Mouse (Mus musculus): ENCODE data around the gene Smchd1. TPM values are rescaled to one million over a fixed set of nuclear protein-coding genes. Genes with fewer than 3 reads are reported as not detected.

Gene Smchd1
- 220 to 260 TPM (median 238 TPM) in 4 replicates for total RNA-seq (2023)

DNA sequence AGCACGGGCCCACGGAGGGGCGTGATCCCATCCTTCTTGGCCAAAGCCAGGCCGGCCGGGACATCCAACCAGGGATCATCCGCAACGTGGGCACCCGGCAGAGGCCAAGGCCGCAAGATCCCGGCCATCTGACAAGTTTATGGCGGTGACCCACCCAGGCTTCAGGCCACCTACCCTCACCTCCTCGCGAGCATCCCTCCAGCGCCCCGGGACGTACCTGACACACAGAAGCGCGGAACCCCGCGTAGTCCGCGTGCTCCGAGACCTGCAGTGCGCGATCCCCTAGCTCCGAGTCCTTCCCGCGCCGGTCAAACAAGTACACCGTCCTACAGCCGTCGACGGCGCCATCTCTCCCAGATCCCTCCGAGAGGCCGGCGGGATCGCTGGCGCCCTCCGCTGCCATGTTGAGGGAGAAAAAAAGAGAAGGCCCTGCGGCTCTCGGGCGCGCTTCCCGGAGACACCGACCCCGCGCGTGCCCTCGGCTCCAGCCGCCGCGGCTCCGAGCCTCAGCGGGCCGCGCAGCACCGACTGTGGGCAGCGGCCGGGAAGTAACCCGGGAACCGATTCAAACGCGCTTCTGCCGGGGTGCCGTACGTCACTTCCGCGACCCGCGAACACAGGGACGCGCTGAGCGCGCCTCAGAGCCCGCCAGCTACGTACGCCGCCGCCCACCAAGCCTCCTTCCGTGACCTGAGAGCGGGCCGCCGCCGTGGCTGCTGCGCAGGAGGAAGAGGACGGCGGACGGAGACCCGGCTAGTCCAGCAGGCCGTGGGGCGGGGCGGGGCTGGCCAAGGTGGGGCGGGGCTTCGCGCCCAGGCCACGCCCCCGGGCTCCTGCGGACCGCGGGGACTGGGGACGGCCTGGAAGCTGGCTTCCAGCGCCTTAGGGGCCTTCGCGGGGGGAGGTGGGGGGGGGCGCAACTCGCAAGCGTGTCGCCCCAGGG, at the start of gene Smchd1:
Gene Smchd1 (minus strand): TSS at position 582 of the 943 bp plus-strand sequence.

DNA sequence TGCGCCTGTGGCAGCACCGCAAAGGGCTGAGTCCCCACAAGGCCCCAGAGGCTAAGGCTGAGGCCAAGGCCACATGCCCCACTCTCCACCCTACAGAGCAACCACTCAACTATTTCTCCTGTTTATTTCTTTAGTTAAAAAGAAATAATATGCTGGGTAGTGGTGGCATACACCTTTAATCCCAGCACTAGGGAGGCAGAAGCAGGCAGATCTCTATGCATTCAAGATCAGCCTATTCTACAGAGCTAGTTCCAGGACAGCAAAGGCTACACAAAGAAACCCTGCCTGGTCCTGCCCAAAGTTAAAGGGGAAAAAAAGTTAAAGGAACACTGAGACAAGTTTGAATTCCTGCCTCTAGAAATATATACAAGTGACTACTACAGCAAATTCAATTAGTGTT, 15.3 kb downstream of the Smchd1 start, which contains the start of gene Gm4707:
Gene Gm4707 (minus strand): TSS at position 101 of the 400 bp plus-strand sequence.

DNA sequence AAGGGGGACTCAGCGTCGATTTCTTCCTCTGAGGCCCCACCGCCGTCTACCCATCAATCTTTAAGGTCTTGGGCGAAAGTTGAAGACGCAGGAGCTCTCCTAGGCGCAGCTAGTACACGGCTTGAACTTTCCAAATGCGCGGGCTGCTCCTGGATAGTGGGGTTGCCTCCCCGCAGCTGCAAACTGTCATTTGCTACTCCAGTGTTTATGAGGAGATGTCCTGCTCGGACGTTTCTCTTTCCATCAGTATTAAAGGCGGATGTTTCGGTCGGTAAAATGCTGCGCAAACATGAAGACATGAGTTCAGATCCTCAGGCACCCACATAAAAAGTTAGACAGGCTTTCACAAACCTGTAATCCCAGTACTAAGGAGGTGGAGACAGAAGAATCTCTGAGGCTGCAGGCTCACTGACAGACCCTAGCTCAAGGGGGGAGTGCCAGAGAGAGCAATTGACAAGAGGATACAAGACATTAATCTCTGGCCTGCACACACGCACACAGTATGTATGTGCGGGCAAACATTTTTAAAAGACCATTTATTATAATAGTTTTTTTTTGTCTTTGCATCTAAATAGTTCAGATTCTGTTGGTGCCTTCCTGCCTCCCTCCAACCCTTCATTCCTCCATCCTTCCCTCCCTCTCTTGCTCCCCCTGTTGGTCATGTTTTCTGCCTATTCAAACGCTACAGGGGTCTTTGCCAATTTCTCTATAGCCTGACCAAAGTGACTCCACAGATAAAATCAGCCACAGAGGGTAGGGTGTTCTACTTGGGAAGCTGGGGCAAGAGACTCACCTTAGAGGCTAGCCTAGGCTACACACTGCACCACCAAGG, 163.6 kb downstream of the Smchd1 start, which contains the start of gene Emilin2:
Gene Emilin2 (minus strand): TSS at position 639 of the 832 bp plus-strand sequence.

Other genes starting within 250 kb of the Smchd1 start
- gene Emilin2, start 163.4 kb downstream of the Smchd1 start, total RNA-seq (2023) = 3.6 to 9.1 TPM (median 6.7 TPM) in 4 replicates
- gene Gm4707, start 15.4 kb downstream of the Smchd1 start, total RNA-seq (2023) = 17.9 to 25.1 TPM (median 21.3 TPM) in 4 replicates
- gene Ndc80, start 51.5 kb upstream of the Smchd1 start, total RNA-seq (2023) = 7.8 to 12.4 TPM (median 10.7 TPM) in 4 replicates
- gene Spdya, start 76.7 kb upstream of the Smchd1 start, total RNA-seq (2023) = not detected in 4 replicates
- gene Wdr43, start 140.6 kb upstream of the Smchd1 start, total RNA-seq (2023) = 124 to 143 TPM (median 133 TPM) in 4 replicates
- not detected in 4 replicates for gene Togaram2, start 197.9 kb upstream of the Smchd1 start, total RNA-seq (2023)